Mouse (Mus musculus) brain, embryonic 14.5 days (tissue): Measurements from ENCODE around the gene 5730409E04Rik.

Experiments
- CTCF ChIP-seq: fragments of 200-500 bp; IDR thresholded peaks from 2 replicates; pipeline ENCODE4 v1.5.1; 2012; ENCODE audit warnings: inconsistent platforms, mild to moderate bottlenecking, moderate library complexity, borderline replicate concordance; ENCODE audit not compliant: insufficient read depth, insufficient read length; ENCODE audit errors: extremely low read depth
- POLR2A ChIP-seq: fragments of 200-500 bp; IDR thresholded peaks from 2 replicates; pipeline ENCODE4 v1.6.1; 2012; ENCODE audit warnings: mild to moderate bottlenecking, inconsistent platforms, borderline replicate concordance; ENCODE audit not compliant: poor library complexity, insufficient read depth, insufficient read length, severe bottlenecking; ENCODE audit errors: extremely low read depth

DNA sequence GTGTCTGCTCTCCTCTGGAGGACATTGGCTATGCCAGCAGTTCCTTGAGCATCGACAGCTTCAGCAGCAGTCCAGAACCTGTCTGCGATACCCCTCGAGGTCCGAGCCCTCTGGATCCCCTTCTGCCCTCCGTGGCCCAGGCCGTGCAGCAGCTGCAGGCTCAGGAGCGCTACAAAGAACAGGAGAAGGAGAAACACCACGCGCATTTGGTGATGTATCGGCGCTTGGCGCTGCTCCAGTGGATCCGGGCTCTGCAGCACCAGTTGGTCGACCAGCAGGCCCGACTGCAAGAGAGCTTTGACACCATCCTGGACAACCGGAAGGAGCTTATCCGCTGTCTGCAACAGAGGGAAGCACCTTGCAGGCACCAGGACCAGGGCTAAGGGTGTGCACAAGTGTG lies 2.4 kb downstream of the 5730409E04Rik start:
- TF ChIP-seq CTCF (no peak), POLR2A (no peak)
